Mouse (Mus musculus) brown adipose tissue, adult 24 weeks (tissue): ENCODE results near the gene Krtcap3. TPM values are rescaled to one million over a fixed set of nuclear protein-coding genes. Genes with fewer than 3 reads are reported as not detected.

ENCODE experiments used
- H3K27ac ChIP-seq: fragments of 200-500 bp; replicated peaks from 2 replicates; pipeline ENCODE4 v1.5.1; 2012; ENCODE audit warnings: low read depth, mild to moderate bottlenecking, low read length
- H3K4me1 ChIP-seq: fragments of 200-500 bp; 2 replicates; pipeline ENCODE4 v1.6.1; 2012; ENCODE audit warnings: low read length, mixed read lengths; ENCODE audit not compliant: control insufficient read depth, insufficient read depth, insufficient read length
- H3K4me3 ChIP-seq: fragments of 200-500 bp; 2 replicates; pipeline ENCODE4 v1.5.1; 2012; ENCODE audit warnings: low read depth, mild to moderate bottlenecking, low read length, moderate library complexity; ENCODE audit not compliant: insufficient read depth
- polyA plus RNA-seq: library from polyadenylated mRNA; stranded (reverse); fragments of >200 nt; gene quantifications from 2 replicates; pipeline ENCODE4 v1.2.4, GENCODE M21; 2012; ENCODE audit not compliant: missing spikeins, insufficient read depth, insufficient read length

Gene Krtcap3
- polyA plus RNA-seq, 1 experiment, result not detected

DNA sequence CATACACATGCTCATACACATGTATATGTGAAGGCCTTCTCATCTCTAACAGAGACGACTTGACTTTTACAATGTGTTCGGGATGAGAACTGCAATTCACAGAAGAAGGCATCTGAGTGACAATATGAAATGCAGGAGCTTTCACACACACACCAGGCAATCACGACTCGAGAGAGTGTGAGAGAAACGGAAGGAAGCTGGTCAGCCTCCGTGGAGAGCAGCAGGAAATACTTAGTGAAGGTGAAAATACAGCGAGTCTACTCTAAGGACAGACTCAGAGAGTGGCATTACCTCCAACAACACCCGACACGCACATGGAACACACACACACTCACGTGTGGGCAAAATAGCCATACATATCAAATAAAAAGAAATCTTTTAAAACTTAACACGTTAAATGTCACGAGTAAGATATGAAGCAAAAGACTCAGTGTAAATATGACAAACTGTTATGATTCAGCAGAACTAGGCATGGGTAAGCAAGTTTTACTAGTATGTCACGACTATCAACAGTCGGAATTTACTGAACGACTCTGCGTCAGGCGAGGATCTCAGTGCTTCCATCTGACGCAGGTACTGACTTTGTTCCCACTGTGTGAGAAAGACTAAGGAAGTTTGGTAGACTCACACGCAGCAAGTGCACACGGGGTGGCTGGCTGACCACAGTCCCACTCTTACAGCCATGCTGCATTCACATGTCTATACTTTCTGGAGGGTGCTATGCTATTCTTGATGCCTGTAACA is 27.9 kb downstream of the Krtcap3 start:
- Histone ChIP-seq H3K4me1 (no peaks in the 10 kb centered on the region), H3K27ac (no peak overlapping the region), H3K4me3 (no peak overlapping the region)

DNA sequence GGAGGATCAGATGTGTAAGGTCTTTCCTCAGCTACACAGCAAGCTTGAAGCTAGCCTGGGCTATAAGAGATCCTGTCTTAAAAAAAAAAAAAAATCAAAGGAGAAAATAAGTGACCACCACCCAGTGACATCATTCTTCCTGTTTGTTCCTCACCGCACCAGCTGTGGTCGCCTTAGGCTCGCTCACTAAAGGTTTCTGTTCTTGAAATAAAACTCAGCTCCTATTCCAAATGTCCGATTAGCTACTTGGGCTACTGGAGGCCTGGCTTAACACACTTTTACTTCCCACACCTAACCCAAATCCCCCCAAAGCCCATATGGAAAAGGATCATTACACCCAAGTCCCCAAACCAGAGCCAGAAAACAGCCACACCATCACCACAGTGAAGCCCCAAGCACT is 36.7 kb downstream of the Krtcap3 start:
- H3K4me1 ChIP-seq, result peaks cover 2% of the 10 kb centered on the region; the same call in 1 of the 2 replicates
- no peak overlapping the region for H3K4me3 ChIP-seq
- peak overlapping the region; percentile 58; the same call in 1 of the 2 replicates for H3K27ac ChIP-seq

- H3K4me3 ChIP-seq, result no peak overlapping the region
- H3K27ac ChIP-seq, result peak overlapping the region; percentile 58; the same call in 1 of the 2 replicates
- H3K4me1 ChIP-seq, result peaks cover 2% of the 10 kb centered on the region; the same call in 1 of the 2 replicates
Observed at GRCm38 (mm10) chr5:31288655-31289054, 37.2 kb downstream of the Krtcap3 start.

DNA sequence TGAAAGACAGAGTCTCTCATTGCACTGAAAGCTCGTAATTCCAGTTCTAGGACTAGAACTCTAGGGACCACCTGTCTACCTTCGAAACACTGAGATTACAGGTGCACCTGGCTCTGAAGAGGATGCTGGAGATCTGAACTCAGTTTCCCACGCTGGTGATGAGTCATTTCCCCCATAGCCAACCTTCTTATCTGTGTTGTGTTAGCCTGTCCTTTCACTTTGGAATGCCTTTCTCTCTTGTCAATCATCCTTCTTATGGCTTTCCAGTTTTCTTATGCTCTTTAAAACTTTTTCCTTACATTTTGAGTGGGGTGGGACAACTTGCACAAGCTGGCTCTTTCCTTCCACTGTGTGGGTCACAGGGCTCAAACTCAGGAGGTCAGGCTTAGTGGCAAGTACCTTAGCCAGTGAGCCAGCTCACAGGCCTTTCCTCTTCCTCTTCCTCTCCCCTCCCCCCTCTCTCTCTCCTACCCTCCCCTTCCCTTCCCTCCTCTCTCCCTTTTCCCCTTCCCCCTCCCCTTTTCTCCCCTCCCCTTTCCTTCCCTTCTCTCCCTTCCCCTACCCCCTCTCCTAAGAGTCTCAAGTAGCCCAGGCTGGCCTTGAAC is 38.2 kb downstream of the Krtcap3 start:
- Histone ChIP-seq H3K27ac (no peak overlapping the region), H3K4me1 (peaks cover 2% of the 10 kb centered on the region; the same call in 1 of the 2 replicates), H3K4me3 (no peak overlapping the region)

DNA sequence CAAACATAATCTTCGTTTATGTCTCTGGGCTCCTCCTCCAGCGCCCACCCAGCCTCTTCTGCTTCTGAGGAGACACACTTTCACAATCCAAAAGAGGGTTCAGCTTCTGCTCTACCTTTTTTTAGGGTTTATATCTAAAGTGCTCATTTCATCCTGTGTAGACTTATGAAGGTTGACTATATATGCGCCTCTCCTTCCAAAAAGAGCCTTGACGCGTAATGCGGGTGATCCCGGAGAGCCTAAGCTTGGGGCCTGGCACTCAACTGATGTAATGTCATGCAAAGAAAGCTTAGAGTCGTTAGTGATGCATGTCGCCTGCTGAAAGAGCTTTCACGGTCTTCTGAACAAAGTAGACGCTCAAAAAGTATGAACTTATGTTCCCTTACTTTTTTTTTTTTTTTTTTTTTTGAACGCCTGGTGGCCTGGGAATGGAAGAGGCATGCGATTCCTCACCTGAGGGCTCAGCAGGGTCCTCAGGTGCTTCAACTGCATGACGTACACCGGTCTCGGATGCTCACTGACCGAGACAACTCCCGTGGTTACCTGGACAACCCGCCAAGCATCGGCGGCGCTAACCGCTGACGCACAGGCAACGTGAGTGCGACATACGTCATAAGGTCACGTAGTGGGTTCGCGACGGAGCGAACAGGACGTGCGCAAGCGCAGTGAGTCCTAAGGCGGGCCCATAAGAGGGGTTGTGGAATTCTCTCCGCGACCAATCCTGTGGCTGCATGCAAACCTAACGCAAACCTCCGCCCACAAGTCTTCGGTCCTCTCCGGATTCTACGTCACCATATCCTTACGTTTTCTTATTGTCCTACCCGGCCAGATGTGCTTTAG is 39.2 kb downstream of the Krtcap3 start, which contains the start of gene Ift172:
Gene Ift172, minus strand, starts transcription at position 596 of the 840 bp plus-strand sequence.
- Histone ChIP-seq H3K27ac (peak within 1 kb of the TSS; percentile 82), H3K4me3 (peak within 1 kb of the TSS; percentile 72), H3K4me1 (peaks cover 2% of the 10 kb centered on the region; the same call in 1 of the 2 replicates)

GRCm38 (mm10) chr5:31291361-31291688 is 39.8 kb downstream of the Krtcap3 start:
- peak overlapping the region; percentile 72 for H3K4me3 ChIP-seq
- peaks cover 2% of the 10 kb centered on the region; the same call in 1 of the 2 replicates for H3K4me1 ChIP-seq

DNA sequence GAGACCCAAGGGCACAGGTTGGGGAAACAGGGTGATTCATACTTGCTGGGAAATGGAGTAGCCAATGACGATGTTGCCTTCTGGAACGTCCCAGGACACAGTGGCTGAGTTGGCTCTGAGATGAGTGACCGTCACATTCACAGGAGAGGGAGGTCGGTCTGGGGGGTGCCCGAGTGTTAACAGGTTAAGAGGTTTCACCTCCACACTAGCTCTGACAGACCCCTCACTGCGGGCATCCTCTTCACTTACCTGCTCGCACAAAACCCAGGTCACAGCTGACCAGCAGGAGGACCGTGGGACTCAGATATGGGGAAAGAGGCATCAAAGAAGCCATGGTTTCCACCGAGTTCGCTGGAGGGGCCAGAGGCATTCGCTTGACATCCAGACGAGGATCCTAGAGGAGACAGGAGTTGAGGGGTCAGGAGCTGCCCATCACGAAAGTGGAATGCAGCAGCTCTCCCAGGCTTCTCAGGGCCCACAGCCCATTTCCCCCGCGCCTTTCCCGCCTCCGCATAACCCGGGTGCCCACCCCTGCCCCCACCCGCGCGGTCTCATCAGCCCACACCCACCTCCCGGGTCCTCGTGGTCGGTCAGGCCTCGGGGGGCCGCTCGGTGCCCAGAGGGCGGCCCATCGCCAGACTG is 43.6 kb downstream of the Krtcap3 start:
- Histone ChIP-seq H3K4me1 (peaks cover 2% of the 10 kb centered on the region; the same call in 1 of the 2 replicates), H3K4me3 (peak overlapping the region; percentile 68), H3K27ac (no peak overlapping the region)

More at GRCm38 (mm10) chr5:31291361-31291688, 39.8 kb downstream of the Krtcap3 start:
- peak overlapping the region; percentile 82 for H3K27ac ChIP-seq

- peaks cover 2% of the 10 kb centered on the region; the same call in 1 of the 2 replicates for H3K4me1 ChIP-seq
- peak within 1 kb of the TSS; percentile 68 for H3K4me3 ChIP-seq
- H3K27ac ChIP-seq, result no peak within 1 kb of the TSS
Observed at GRCm38 (mm10) chr5:31295606-31296141, 44.2 kb downstream of the Krtcap3 start, which contains the start of gene Fndc4. TSS of gene Fndc4 (minus strand) at chr5:31296080.

GRCm38 (mm10) chr5:31297047-31297757 is 45.7 kb downstream of the Krtcap3 start, which contains the start of gene Gckr:
TSS of gene Gckr (plus strand) at chr5:31297443.
- Histone ChIP-seq H3K4me3 (no peak within 1 kb of the TSS), H3K27ac (no peak within 1 kb of the TSS), H3K4me1 (no peaks in the 10 kb centered on the region)

GRCm38 (mm10) chr5:31297981-31298380 is 46.5 kb downstream of the Krtcap3 start:
- H3K27ac ChIP-seq, result no peak overlapping the region
- H3K4me3 ChIP-seq, result no peak overlapping the region
- H3K4me1 ChIP-seq, result no peaks in the 10 kb centered on the region

DNA sequence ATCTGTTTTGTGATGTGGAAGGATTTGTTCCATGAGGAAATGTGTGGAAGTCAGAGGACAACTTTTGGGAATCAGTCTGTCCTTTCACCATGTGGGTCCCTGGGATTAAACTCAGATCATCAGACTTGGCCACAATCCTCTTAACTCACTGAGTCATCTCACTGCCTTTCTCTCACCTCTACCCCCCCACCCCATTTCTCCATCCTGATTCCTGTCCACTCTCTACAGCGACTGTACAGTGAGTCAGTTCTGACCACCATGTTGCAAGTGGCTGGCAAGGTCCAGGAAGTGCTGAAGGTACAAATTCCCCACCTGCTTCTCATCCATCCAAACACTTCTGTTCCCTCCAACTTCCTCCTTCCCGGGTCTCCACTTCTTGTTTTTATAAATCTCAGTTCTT is 47.0 kb downstream of the Krtcap3 start:
- Histone ChIP-seq H3K27ac (no peak overlapping the region), H3K4me3 (no peak overlapping the region), H3K4me1 (no peaks in the 10 kb centered on the region)

DNA sequence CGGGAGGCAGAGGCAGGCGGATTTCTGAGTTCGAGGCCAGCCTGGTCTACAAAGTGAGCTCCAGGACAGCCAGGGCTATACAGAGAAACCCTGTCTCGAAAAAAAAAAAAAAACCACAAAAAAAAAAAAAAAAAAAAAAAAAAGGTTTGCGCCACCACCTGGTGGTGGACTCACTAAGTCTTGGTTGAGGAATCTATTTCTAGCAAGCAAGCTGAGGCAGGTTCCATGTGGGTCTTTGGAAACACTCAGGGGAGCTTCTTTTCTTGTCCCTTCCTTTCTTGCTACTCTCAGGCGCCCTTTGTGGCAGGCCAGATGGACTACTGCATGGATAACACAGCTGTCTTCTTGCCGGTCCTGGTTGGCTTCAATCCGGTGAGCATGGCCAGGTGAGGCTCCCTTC is 50.4 kb downstream of the Krtcap3 start:
- no peaks in the 10 kb centered on the region for H3K4me1 ChIP-seq
- H3K4me3 ChIP-seq, result no peak overlapping the region
- H3K27ac ChIP-seq, result no peak overlapping the region
